Mouse (Mus musculus): ENCODE data around the gene Crabp2.

Gene Crabp2

DNA sequence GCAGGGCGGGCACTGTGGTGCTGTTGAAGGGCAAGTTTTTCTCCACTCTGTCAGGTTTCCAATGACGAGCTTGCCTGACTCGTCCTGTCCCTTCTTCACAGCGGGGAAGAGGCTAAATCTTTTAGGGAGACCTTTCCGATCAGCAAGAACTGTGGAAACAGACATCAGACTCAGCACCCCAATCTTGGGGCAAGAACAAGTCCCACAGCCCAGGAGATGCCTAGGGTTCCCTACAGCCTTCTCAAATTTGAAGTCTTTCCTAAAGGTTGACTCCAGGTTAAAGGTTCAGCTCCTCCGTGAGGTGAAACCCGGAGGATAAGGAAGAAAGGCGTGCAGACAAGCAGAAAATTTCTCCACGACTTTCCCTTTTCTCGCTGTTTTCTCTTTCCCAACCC is 11.7 kb downstream of the Crabp2 start:
- DNase-seq: no peak

DNA sequence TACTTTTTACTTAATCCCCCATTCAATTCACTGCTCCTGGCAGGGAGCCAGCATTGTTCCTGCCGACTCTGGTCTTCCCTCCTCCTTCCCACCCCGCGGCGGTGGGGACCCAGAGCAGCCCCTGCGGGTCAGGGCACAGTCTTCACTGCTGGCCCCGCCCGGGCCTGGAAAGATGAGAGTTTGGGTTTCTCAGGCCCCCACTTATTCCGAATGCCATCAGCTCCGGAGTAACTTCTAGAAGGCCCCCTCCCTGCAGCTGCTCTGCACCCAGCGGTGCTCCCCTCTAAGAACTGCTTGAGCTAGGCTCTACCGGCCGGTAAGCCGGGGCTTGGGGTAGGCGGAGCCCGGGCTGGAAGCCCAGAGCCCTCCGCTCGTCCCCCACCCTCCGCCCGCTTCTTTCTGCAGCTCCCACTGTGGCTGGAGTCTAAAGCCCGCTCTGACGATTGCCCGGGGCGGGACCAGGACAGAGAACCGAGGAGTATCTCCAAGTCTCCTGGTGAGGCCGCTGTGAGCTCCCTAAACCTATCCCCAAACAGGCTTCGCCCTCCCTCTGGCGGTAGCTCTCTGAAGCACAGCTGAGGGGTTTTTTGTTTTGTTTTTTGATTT is 12.2 kb downstream of the Crabp2 start:
- peak; percentile 67 to 74 for DNase-seq

DNA sequence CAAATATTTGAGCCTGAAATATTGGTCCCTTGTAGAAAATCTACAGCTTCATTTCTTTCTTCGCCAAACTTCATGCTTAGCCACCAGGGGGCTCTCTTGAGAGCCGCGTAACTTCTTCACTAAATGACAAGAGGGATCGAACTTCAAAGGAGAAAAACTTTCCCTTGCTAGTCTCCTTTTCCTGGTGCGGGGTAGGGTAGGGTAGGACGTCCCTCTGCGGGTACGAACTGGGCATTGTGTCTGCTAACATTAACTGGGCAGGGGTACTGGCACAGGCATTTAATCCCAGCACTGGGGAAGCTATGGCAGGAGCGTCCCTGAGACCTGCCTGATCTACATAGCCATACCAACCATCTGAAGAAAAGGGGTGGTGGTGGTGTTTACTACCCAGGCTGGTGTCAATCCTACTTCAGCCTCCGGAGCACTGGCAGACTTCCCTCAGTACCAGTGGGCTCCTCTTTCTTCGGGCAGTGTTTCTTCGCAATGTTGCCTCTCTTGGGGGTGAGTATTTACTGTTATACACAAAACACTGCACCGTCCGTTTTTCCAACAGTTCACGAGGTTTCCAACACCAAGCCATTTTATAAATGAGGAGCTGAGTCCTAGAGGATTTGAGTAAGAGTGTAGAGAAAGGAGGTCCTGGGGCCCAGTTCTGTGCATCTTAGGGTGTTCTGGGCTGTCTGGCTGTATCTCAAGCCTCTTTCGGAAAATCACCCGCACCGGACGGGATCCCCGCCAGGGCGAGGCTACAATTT is 21.9 kb downstream of the Crabp2 start:
- DNase-seq: peak; percentile 34 to 47

DNA sequence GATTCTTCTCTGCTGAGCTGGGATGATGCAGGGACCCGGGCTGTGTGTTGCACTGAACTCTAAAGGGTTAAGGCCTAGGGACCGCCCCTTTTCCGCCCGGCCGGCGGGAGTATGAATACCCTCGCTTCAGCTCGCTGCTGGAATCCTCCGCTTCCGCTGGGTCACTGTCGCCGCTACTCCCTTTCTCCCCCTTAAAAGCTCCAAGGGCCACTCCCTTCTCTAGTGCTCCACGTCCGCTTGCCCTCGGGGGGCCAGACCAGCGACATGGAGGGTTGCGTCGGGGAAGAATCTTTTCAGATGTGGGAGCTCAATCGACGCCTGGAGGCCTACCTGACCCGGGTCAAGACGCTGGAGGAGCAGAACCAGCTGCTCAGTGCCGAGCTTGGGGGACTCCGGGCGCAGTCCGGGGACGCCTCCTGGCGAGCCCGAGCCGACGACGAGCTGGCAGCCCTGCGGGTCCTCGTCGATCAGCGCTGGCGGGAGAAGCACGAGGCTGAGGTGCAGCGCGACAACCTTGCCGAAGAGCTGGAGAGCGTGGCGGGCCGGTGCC is 22.5 kb downstream of the Crabp2 start, which contains the start of gene Nes:
TSS of gene Nes (plus strand) at position 140 of the 550 bp plus-strand sequence.
- peak; percentile 17 to 29 for DNase-seq

DNA sequence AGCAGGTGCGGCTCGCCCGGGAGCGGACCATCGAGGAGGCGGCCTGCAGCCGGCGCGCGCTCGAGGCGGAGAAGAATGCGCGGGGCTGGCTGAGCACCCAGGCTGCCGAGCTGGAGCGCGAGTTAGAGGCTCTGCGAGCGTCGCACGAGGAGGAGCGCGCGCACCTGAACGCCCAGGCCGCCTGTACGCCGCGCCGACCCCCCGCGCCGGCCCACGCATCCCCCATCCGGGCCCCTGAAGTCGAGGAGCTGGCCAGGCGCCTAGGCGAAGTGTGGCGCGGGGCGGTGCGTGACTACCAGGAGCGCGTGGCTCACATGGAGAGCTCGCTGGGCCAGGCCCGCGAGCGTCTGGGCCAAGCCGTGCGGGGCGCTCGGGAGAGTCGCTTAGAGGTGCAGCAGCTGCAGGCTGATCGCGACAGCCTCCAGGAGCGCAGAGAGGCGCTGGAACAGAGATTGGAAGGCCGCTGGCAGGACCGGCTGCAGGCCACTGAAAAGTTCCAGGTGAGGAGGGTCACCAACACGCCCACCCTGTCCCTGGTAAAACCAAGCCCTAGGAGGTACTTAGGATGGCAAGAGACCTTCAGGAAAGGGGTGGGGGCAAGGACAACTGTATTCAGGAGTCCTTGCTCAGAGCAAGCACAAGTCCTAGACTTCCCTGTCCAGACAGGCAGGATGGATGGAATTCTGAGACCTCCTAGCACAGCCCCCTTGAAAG is 23.2 kb downstream of the Crabp2 start:
- DNase-seq: no peak

DNA sequence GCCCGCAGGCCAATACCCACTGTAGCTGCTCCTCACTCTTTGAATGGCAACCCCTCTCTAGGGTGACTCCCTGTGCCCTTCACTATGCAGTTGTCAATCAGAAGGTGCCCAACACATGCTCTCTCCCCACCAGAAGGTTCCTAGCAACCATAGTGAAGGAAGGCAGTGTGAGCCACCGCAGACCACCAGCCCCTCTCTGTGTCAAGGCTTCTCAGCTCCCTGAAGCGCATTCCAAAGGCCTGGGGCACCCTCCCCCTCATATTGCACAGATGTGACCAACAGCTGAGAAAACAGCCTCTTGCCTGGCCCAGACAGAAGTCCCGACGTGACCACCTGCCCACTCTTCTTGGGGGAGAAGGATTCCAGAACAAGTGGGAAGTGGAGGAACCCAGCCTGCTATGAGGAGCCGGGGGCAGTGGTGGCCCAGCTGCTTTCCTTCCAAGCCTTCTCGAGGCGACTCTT is 23.8 kb downstream of the Crabp2 start:
- DNase-seq: no peak

DNA sequence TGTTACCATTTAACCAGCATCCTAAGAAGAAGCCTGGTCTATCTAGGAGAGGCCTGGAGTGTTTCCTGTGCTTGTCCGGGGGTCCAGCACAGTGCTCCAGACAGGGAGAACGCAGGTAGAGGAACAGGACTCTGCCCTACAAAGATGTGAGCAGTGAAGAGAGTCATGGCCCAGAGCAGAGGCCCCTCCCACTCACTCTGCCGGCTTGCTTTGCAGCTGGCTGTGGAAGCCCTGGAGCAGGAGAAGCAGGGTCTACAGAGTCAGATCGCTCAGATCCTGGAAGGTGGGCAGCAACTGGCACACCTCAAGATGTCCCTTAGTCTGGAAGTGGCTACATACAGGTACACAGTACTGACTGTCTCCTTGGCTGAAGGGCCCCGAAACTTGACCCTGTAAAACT is 24.3 kb downstream of the Crabp2 start:
- no peak for DNase-seq

DNA sequence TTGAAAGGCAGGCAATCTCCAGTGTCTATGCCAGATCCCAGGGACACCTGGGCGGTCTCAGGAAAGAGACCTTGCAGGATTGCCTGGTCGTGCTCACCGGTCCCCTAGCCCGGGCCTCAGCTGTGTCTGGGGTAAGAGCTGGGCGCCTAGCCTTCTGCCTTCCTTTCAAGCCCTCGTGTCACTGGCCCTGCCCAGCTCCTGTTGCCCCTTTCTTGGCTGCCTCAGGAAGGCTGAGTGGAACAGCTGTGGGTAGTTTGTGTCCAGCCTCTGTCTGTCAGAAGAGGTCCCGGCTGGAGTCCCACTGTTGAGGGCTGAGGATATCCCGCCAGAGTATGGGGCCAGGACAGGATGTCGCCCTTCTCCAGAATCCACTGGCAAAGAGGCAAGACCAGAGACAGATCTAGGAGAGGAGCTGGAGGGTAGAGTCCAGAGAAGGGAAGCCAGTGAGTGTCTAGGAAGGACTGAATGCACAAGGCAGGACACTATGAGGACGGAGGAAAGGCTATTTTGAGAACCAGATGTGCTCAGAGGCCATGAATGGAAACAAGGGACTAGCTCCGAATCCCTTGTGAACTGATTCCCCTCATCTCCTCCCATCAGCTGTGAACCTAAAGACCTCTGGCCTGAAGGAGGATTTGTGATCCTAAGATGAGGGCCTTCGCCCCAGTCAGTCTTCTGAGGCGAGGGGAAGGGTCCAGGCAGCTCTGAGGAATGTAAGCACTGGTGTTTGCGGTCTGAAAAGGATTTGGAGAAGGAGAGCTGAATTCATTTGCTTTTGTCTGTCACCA is 25.3 kb downstream of the Crabp2 start:
- no peak for DNase-seq

DNA sequence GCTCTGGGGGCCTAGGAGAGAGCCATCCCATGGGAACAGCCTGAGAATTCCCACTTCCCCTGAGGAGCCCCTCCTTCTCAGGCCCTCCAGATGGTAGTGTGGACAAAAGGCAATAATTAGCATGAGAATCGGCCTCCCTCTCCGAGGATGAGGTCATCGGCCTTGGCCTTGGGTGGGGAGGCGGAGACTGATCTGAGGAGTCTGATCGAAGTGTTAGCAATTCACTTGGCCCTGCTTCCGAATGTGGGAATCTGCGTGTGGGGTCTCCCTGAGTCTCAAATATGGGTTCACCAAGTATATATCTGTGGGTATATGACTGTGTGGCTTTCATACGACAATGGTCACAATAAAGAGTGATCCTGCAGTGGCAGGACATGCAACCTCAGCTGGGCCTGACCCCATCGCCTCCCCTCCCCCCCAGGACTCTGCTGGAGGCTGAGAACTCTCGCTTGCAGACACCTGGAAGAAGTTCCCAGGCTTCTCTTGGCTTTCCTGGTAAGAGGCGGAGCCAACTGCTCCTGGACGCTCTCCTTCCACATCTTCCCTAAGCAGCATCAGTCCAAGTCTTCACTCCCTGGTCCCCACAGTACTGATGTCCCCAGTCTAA is 26.0 kb downstream of the Crabp2 start:
- no peak for DNase-seq

DNA sequence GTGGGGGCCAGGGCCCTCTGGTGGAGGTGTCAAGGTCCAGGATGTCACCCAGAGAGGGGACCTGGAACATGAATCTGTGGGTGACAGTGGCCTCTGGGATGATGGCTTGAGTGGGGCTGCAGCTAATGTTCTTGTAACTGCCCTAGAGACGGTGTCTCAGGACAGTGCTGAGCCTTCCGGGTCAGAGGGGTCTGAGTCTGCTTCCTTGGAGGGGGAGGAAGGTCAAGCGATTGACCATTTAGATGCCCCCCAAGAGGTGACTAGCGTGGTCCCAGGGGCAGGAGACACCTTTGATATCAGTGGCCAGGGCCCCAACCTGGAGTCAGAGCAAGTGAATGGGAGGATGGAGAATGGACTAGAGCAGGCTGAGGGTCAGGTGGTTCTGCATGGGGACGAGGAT is 31.0 kb downstream of the Crabp2 start:
- no peak for DNase-seq

DNA sequence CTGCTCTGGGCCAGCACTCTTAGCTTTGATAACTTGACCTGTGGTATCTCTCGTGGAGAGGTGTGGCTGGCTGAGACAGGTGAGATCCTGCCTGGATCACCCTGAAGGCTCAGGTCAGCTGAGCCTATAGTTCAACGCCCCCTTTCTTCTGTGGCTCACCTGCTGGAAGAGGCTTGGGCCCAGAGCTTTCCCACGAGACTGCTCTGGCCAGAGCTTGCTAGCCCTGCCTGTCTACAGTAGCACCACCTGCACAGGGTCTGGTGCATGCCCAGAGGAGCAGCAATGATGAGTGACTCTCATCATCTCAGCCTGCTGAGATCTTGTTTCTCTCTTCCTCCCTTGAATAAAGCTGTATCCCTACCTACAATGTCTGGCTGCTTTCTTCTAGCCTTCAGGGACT is 31.6 kb downstream of the Crabp2 start:
- DNase-seq: no peak

DNA sequence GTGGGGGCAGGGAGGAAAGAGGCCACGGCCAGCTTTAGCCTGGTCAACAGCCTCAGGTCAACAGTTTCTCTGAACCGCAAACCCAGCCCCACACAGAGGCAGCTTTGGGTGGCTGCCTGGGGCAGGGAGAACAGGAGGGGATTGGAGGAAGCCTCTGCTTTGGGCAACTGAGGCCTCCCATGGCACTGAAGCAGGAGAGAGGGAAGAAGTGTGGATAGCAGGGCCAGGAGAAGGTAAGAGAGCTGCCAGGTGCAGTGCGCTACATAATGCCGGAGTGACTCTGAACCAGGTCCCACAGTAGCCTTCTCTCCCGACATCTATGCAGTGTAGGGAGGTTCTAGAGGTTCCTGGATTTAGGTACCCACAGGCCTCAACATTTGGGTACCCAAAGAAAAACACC is 32.3 kb downstream of the Crabp2 start:
- no peak for DNase-seq

DNA sequence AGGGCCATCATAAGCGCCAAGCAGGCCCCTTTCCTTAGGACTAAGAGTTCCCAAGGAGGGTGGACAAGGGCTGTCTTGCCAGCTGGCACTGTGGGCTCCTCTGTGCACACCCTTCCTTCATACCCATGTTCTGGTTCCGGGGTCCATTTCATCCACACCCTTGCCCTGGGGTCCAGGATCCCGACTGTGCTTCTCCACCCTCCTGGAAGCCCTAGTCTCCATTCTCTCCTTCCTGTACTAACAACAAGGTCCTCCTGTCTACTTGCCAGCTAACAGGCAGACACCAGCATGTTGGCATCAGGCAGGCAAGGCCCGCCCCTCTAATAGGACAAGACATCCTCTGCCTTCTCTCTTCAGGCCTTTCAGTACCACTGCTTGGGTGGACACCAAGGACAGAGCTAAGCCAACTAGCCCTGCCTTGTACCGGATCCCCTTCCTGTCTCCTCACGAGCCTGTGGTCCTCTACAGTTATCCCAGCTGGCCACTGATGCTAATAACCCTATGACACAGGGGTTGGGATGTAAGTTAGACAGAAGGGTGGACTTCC is 32.8 kb downstream of the Crabp2 start:
- DNase-seq: no peak

DNA sequence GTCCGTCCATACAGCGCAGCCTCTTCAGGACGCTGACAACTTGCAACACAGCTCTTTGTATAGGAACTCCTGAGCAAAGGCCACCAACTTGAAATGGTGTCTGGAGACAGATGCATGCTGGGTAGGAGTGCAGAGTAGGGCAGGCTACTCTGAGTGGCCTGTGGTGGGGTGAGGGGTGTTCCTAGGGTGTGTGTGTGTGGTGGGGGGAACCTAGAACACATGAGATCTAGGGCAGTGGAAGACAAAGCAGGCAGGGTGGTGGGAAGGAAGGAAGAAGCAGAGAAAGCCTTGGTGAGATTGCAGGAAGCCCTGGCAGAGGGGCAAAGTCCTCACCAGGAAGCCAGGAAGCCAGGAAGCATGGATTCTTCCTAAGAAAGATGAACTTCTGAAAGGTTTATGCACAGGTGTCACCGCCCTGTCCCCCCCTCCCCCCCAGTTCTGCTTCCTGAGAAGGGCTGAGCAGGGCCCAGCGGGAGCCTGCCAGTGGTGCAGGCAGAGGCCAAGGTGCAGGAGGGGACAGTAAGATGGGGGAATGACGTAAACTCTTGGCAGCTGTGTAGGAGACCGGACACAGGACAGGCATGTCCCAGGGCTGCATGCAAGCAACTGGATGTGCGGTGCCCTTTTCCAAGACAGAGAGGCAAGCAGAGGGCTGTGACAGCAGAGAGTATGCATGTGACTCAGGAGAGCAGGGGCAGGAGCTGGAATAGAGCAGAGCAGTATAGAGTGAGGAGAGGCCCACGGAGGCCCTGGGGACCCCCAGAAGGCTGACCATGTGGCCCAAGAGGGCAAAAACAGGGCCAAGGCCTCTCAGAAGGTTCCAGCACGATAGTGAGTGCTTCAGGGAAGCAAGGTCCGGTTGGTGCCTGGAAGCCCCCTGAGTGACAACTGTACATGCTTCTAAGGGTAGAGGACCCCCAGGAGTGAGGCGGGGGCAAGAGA is 33.7 kb downstream of the Crabp2 start:
- DNase-seq: no peak

DNA sequence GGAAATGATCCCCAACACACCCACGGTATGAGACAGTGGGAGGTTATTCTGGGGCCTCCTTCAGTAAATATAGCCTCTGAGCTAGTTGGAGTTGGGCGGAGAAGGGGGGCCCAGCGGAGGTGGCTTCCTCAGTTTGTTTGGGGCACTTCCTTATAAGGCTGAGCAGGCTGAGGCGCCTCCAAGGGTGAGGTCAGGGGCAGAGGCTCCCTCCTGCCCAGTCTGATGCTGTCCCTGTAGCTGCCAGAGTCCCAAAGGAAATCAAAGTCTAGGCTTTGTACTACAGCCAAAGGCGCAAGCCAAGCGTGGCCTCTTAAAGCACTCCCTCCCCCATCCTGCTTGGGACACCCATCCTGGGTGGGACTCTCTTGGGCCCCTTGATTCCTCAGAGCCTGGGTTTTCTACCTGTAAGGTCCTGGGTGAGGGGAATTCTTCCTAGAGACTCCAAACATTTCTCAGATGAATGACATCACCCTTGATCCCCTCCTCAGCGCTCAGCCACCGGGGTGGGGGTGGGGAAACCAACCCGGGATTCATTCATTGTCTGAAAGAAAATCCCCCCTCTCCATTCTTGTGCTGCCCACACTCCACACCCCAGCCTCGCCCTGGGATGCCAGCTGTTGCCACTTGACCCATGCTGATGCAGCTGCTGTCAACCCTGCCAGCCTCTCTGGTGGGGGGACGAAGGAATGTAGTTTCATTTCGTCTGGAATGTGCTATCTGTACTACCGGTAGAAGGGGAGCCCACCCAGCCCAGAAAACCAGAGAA is 34.6 kb downstream of the Crabp2 start:
- DNase-seq: no peak

DNA sequence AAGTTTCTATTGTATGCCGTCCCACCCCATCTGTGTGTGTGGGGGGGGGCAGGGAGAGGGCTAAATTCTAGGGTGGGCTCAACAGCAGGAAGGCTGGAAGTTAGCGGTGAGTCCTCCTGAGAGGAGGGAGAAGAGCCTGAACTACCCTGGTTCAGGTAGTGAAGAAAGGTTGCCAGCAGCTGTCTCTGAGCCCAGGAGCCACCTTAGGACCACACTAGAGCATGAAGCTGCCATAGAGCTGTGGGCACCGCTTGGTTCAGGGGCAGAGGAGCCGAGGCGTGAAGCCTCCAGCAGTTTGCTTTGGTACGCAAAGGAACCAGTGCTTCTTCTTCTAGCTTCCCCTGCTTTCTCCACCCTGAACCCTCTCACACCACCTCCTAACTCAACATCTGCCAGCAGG is 35.2 kb downstream of the Crabp2 start:
- no peak for DNase-seq

DNA sequence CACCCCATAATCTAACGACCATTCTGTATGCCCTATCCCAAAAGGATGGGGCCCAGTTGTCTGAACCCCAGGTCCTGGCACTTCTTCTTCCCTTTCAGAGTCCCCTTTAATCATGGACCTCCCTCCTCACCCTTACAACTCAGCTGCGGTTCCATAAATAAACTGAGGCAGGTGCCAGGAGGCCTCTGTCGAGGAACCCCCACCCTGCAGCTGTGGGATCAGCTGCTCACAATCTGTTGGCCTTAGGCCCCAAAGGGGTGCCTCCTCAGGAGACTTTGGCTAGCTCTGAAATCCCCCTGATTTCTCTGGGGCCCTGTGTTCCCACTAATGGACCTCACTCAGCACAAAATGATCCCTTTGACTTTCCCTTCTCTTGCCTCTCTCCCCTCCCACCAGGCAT is 35.6 kb downstream of the Crabp2 start:
- DNase-seq: no peak

DNA sequence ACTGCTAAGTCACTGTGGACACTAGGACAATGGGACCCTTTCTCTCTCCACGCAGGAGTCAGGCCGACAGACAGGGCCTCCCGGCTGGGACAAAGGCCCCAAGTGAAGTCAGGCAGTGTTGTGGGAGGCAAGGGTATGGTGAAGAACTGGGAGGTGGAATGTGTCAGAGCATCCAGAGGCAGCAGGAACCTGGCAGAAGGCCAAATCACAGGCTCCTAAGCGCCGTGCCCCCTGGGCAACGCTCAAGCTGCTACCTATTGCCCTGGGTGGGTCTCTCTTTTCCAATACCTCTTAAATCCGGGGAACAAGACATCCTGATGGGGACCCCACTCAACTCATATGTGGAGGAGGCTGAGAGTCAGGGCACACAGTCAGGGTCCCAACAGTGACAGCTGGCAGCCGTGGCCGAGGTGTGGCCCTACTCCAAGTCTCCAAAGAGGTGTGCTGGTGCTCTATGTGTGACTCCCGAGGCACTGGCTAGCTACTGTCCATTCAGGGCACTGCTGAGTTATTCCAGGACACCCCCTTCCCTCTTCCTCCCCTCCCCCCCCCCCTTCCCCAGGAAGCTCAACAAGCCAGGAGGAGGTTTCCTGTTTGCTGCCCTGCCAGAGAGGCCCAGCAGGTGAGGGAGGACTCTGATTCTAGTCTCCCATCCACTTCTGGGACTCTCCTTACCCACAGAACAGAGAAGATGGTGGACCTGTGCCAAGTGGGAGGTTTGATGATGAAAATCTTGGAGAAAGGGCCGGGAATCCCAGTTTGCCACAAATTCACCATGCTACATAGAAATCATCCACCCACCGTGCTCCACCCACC is 37.2 kb downstream of the Crabp2 start:
- no peak for DNase-seq

DNA sequence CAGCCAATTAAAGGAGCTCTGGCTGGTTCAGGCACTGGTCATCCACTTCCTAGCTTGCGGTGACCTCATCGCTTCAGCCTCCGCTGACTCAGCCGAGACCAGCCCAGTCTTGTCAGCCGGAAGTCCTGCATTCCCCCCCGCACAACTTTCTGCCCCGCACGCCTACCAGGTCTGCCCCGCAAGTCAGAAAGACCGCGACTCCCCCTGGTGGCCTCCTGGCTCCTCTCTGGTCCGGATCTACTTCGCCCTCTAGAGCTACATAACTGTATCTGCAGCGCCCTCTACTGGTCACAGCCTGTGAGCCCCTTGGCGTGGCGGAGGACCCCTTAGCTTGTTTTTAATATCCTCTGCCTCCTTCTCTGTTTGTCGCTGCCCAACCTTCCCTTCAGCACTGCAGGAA is 38.4 kb downstream of the Crabp2 start:
- DNase-seq: peak; percentile 85 to 87

All from thymus, postnatal 36 days (tissue).